Mouse (Mus musculus): ENCODE measurements around the gene Ugt2a1. TPM values are rescaled to one million over a fixed set of nuclear protein-coding genes. Genes with fewer than 3 reads are reported as not detected.
"Not testable (repeated sequence)": the region's sequence is repeated elsewhere in the genome, so short reads cannot be mapped to it uniquely, and the experiment has no call there.

The Ugt2a1 gene
- polyA plus RNA-seq, 1 experiment from 2014 or later, result not detected

DNA sequence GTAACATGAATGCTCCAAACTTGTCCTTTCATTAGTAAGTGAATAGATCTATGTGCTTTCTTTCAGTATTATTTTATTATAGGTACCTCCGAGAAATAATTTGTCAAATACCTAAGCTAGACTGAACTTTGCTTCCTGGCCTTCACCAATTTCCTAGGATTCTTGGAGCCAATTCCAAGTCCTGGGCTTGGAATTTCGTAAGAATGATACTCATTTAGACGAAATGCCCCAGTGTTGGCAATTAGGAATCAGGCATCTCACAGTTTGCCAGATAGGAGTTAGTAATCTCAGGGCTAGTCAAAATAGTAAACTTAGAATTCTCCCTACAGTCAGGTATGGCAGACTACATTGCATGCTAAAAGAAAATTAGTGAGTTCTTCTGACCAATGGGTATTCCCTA, 65.0 kb downstream of the Ugt2a1 start:
- no peak overlapping the region for H3K4me3 ChIP-seq (ENCODE audit: low read depth, low read length)
- WGBS, result 88% methylated on average over 3 of the region's 3 CpGs
- no peaks in the 10 kb centered on the region for H3K36me3 ChIP-seq (ENCODE audit: control insufficient read depth, insufficient read depth, low read length)
- no peaks in the 10 kb centered on the region for H3K4me1 ChIP-seq (ENCODE audit: control insufficient read depth, insufficient read depth, low read length)
- H3K9ac ChIP-seq (ENCODE audit: low read length), result no peak overlapping the region
- H3K27me3 ChIP-seq (ENCODE audit: control insufficient read depth, insufficient read depth, low read length), result no peaks in the 10 kb centered on the region
- no peak for ATAC-seq (ENCODE audit: insufficient number of reproducible peaks, low FRiP score, low TSS enrichment, low read depth)
- DNase-seq (ENCODE audit: low spot score), result no peak
- H3K4me2 ChIP-seq (ENCODE audit: low read depth, severe bottlenecking), result no peak overlapping the region
- no peaks in the 10 kb centered on the region for H3K9me3 ChIP-seq (ENCODE audit: control insufficient read depth, low read length)
- H3K27ac ChIP-seq (replicated peaks; ENCODE audit: low read depth, low read length), result no peak overlapping the region

DNA sequence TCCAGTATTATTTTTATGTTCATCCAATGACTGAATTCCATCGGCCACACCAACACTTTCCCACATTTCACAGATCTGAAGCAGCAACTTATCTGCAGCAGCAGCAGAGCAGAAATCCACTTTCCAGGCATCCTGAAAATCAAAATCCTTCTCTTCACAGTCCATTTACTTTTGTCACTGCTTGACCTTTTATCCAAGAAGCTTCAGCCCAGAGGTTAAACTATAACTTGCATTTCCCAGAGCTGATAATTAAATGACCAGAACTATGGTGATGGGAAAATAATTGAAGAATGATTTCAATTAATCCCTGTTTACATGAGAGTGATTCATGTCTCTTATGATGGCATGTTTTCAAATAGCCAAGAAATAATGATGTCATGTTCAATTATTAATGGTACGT, 66.6 kb downstream of the Ugt2a1 start, which contains the start of gene Ugt2b38:
Gene Ugt2b38, minus strand, starts transcription at position 163 of the 400 bp plus-strand sequence.
- not testable (repeated sequence) for ATAC-seq (ENCODE audit: insufficient number of reproducible peaks, low FRiP score, low TSS enrichment, low read depth); H3K4me2 ChIP-seq (ENCODE audit: low read depth, severe bottlenecking)

More for the DNA sequence above, 66.6 kb downstream of the Ugt2a1 start, which contains the start of gene Ugt2b38:
- not testable (repeated sequence) for H3K9me3 ChIP-seq (ENCODE audit: control insufficient read depth, low read length); H3K9ac ChIP-seq (ENCODE audit: low read length); H3K4me3 ChIP-seq (ENCODE audit: low read depth, low read length); H3K36me3 ChIP-seq (ENCODE audit: control insufficient read depth, insufficient read depth, low read length); H3K27ac ChIP-seq (replicated peaks; ENCODE audit: low read depth, low read length); H3K27me3 ChIP-seq (ENCODE audit: control insufficient read depth, insufficient read depth, low read length); H3K4me1 ChIP-seq (ENCODE audit: control insufficient read depth, insufficient read depth, low read length); DNase-seq (ENCODE audit: low spot score)
- WGBS, result 93% methylated on average over 1 of the region's 2 CpGs

Other genes with a start within 250 kb of the Ugt2a1 start
- gene Ugt2b37, start 236.1 kb downstream of the Ugt2a1 start, polyA plus RNA-seq (2014; fragmentation: Nextera tagmentation; extraction: Ambion mirVana), result not detected in 2 replicates
- not detected in 2 replicates for gene Ugt2a3, start 153.7 kb downstream of the Ugt2a1 start, polyA plus RNA-seq (2014; fragmentation: Nextera tagmentation; extraction: Ambion mirVana)
- not detected in 2 replicates for gene Ugt2b38, start 66.7 kb downstream of the Ugt2a1 start, polyA plus RNA-seq (2014; fragmentation: Nextera tagmentation; extraction: Ambion mirVana)
- not detected in 2 replicates for gene Ugt2a2, start 8.6 kb downstream of the Ugt2a1 start, polyA plus RNA-seq (2014; fragmentation: Nextera tagmentation; extraction: Ambion mirVana)
- not detected in 2 replicates for gene Gm43638, start 4.1 kb downstream of the Ugt2a1 start, polyA plus RNA-seq (2014; fragmentation: Nextera tagmentation; extraction: Ambion mirVana)
- gene Sult1b1, start 47.3 kb upstream of the Ugt2a1 start, polyA plus RNA-seq (2014; fragmentation: Nextera tagmentation; extraction: Ambion mirVana), result not detected in 2 replicates
- gene Sult1d1, start 78.2 kb upstream of the Ugt2a1 start, polyA plus RNA-seq (2014; fragmentation: Nextera tagmentation; extraction: Ambion mirVana), result not detected in 2 replicates
- gene Sult1e1, start 100.7 kb upstream of the Ugt2a1 start, polyA plus RNA-seq (2014; fragmentation: Nextera tagmentation; extraction: Ambion mirVana), result not detected in 2 replicates
- not detected in 2 replicates for gene Csn1s1, start 175.3 kb upstream of the Ugt2a1 start, polyA plus RNA-seq (2014; fragmentation: Nextera tagmentation; extraction: Ambion mirVana)
- gene Csn2, start 208.8 kb upstream of the Ugt2a1 start, polyA plus RNA-seq (2014; fragmentation: Nextera tagmentation; extraction: Ambion mirVana), result not detected in 2 replicates